Mouse (Mus musculus) G1E (cell line): ENCODE results near the gene Myo10. TPM values are rescaled to one million over a fixed set of nuclear protein-coding genes. Genes with fewer than 3 reads are reported as not detected.

Experiments
- ATAC-seq: 2 replicates; pipeline ENCODE4 v1.8.0; 2016; ENCODE audit warnings: mild to moderate bottlenecking; ENCODE audit not compliant: insufficient number of reproducible peaks, poor library complexity, low FRiP score, severe bottlenecking; ENCODE audit errors: extremely low read depth
- DNase-seq: peaks from one replicate; pipeline ENCODE4 v3.0.0; 2012; ENCODE audit warnings: low spot score
- H3K27me3 ChIP-seq: 2 replicates; pipeline ENCODE4 v1.6.1; 2012; ENCODE audit warnings: mild to moderate bottlenecking, low read length, inconsistent platforms; ENCODE audit not compliant: insufficient read depth
- H3K36me3 ChIP-seq: replicated peaks from 2 replicates; pipeline ENCODE3; 2012; ENCODE audit warnings: mild to moderate bottlenecking, inconsistent platforms
- H3K4me1 ChIP-seq: 2 replicates; pipeline ENCODE4 v1.6.1; 2012; ENCODE audit warnings: low read depth, low read length, inconsistent platforms, mixed read lengths; ENCODE audit not compliant: insufficient read depth
- H3K4me3 ChIP-seq: 2 replicates; pipeline ENCODE4 v1.5.1; 2012; ENCODE audit warnings: low read depth, mild to moderate bottlenecking, inconsistent platforms, low read length, moderate library complexity, mixed read lengths
- H3K9me3 ChIP-seq: replicated peaks from 2 replicates; pipeline ENCODE4 v1.6.1; 2012; ENCODE audit warnings: inconsistent platforms
- CTCF ChIP-seq: IDR thresholded peaks from 2 replicates; pipeline ENCODE4 v1.5.1; 2012; ENCODE audit warnings: low read depth, low read length, inconsistent platforms, mixed read lengths
- GATA1 ChIP-seq: IDR thresholded peaks from 2 replicates; pipeline ENCODE4 v1.6.1; 2012; ENCODE audit warnings: borderline replicate concordance, low read length, inconsistent platforms, mixed read lengths
- GATA2 ChIP-seq: IDR thresholded peaks from 2 replicates; pipeline ENCODE4 v1.6.1; 2012; ENCODE audit warnings: low read depth, low read length, inconsistent platforms, borderline replicate concordance
- POLR2AphosphoS5 ChIP-seq: IDR thresholded peaks from 2 replicates; pipeline ENCODE4 v1.6.1; 2012; ENCODE audit warnings: low read depth, low read length, inconsistent platforms; ENCODE audit not compliant: insufficient replicate concordance
- TAL1 ChIP-seq: conservative IDR thresholded peaks from 2 replicates; pipeline ENCODE4 v1.6.1; 2012; ENCODE audit warnings: low read depth, low read length, inconsistent platforms, mixed read lengths
- polyA plus RNA-seq: library from polyadenylated mRNA; stranded (reverse); fragments of >175 nt; gene quantifications from 2 replicates; pipeline ENCODE4 v1.2.3, GENCODE M21; 2012
- total RNA-seq, 2 experiments: library from RNA; stranded (forward) in 1 of 2; stranded (reverse) in 1 of 2; fragments of 200-1000 nt in 1 of 2; fragments of >200 nt in 1 of 2; fragmentation: Nextera tagmentation in 1 of 2; gene quantifications; 2 replicates each; pipeline ENCODE4 v1.2.3; 2014 to 2017

Gene Myo10
- total and polyA plus RNA-seq, 3 experiments = 0.11 to 1.7 TPM; not detected in 1

DNA sequence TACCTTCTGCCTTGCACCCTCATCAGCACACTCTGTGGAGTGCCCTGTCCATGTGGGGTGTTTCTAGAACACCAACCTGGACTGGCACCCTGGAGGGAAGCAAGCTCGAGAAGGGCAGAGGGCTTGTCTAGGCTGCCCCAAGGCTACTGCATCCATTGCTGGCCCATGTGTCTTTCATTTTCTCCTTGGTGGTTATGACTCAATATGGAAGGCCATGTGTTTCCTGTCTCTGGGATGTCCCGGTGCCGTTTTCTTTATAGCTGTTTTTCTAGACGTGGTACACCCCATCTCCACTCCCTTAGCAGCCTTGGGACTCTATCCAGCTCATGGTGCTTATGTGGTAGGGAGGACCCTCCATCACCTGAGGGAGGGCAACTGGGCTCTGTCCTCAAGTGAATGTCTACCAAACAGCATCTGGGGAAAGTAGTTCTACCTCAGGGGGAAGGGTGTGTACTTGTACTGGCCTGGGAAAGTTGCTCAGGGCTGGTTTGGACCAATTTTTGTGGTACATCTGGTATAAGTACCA is 76.8 kb downstream of the Myo10 start:
- no peak overlapping the region for H3K4me3 ChIP-seq
- ATAC-seq = no peak
- TF ChIP-seq POLR2AphosphoS5 = no peak
- no peak for TF ChIP-seq GATA2
- TF ChIP-seq CTCF = no peak
- TF ChIP-seq GATA1 = no peak

DNA sequence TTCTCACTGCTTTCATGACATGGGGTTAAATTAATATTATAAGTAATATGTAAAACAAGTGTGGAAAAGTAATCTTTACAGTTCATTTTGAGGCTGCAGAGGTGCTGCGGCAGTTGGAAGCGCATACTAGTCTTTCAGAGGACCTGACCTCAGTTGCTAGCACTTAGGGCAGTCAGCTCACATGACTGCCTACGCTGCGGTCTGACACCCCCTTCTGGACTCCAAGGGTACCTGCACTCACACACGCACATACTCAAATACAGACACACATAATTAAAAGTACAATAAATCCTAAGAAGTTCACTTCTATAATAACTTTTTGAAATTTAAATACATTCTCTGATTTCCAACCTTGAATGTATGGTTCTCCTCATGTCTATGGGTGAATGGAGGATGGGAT is 80.3 kb downstream of the Myo10 start:
- Histone ChIP-seq H3K27me3 (no peaks in the 10 kb centered on the region), H3K4me3 (no peak overlapping the region), H3K4me1 (no peaks in the 10 kb centered on the region), H3K36me3 (no peaks in the 10 kb centered on the region), H3K9me3 (peaks cover 44% of the 10 kb centered on the region)
- ATAC-seq = no peak
- TF ChIP-seq TAL1 (no peak), POLR2AphosphoS5 (no peak), GATA1 (no peak), GATA2 (no peak), CTCF (no peak)
- no peak for DNase-seq

More for the DNA sequence above, 76.8 kb downstream of the Myo10 start:
- Histone ChIP-seq H3K36me3 (no peaks in the 10 kb centered on the region), H3K4me1 (no peaks in the 10 kb centered on the region), H3K9me3 (peaks cover 40% of the 10 kb centered on the region), H3K27me3 (no peaks in the 10 kb centered on the region)
- no peak for DNase-seq

GRCm38 (mm10) chr15:25704809-25705585 is 82.7 kb downstream of the Myo10 start:
- Histone ChIP-seq H3K4me3 (no peak overlapping the region), H3K36me3 (no peaks in the 10 kb centered on the region), H3K4me1 (no peaks in the 10 kb centered on the region), H3K9me3 (peaks cover 53% of the 10 kb centered on the region), H3K27me3 (no peaks in the 10 kb centered on the region)
- TF ChIP-seq TAL1 (no peak), CTCF (no peak), POLR2AphosphoS5 (no peak), GATA2 (no peak), GATA1 (no peak)
- ATAC-seq (no peak), DNase-seq (no peak)

GRCm38 (mm10) chr15:25706874-25707554 is 84.7 kb downstream of the Myo10 start:
- DNase-seq (no peak), ATAC-seq (no peak)
- Histone ChIP-seq H3K4me1 (no peaks in the 10 kb centered on the region), H3K27me3 (no peaks in the 10 kb centered on the region), H3K4me3 (no peak overlapping the region), H3K9me3 (peaks cover 56% of the 10 kb centered on the region), H3K36me3 (no peaks in the 10 kb centered on the region)
- no peak for TF ChIP-seq CTCF
- no peak for TF ChIP-seq GATA1
- TF ChIP-seq TAL1 = no peak
- TF ChIP-seq POLR2AphosphoS5 = no peak
- no peak for TF ChIP-seq GATA2

GRCm38 (mm10) chr15:25707891-25708290 is 85.6 kb downstream of the Myo10 start:
- Histone ChIP-seq H3K36me3 (no peaks in the 10 kb centered on the region), H3K4me3 (no peak overlapping the region), H3K27me3 (no peaks in the 10 kb centered on the region), H3K4me1 (no peaks in the 10 kb centered on the region), H3K9me3 (peaks cover 59% of the 10 kb centered on the region)
- TF ChIP-seq CTCF = no peak
- ATAC-seq (no peak), DNase-seq (no peak)

- ATAC-seq (no peak), DNase-seq (no peak)
- H3K36me3 ChIP-seq = no peaks in the 10 kb centered on the region
- H3K27me3 ChIP-seq = no peaks in the 10 kb centered on the region
- no peak for TF ChIP-seq GATA1
- TF ChIP-seq TAL1 = no peak
- no peak for TF ChIP-seq CTCF
- TF ChIP-seq GATA2 = no peak
- TF ChIP-seq POLR2AphosphoS5 = no peak
- no peak overlapping the region for H3K4me3 ChIP-seq
- no peaks in the 10 kb centered on the region for H3K4me1 ChIP-seq
- H3K9me3 ChIP-seq = peaks cover 62% of the 10 kb centered on the region
These were observed 88.6 kb downstream of the Myo10 start for GRCm38 (mm10) chr15:25710876-25711275.
